Mouse (Mus musculus) liver, embryonic 13.5 days (tissue): Measurements from ENCODE around the gene Sell. TPM values are rescaled to one million over a fixed set of nuclear protein-coding genes. Genes with fewer than 3 reads are reported as not detected.

Experiments used
- ATAC-seq: fragments of 200-750 bp; cut with Nextera tagmentation; 2 replicates; pipeline ENCODE4 v1.8.0; 2017; ENCODE audit warnings: low read depth, mild to moderate bottlenecking, moderate number of reproducible peaks, moderate library complexity
- DNase-seq: peaks from one replicate; pipeline ENCODE4 v3.0.0; 2022
- H3K27ac ChIP-seq: fragments of 300-500 bp; sonication (generic); 2 replicates; pipeline ENCODE4 v1.5.1; 2015; ENCODE audit warnings: moderate library complexity, mild to moderate bottlenecking, inconsistent platforms
- H3K27me3 ChIP-seq: fragments of 300-500 bp; sonication (generic); 2 replicates; pipeline ENCODE4 v1.6.1; 2015; ENCODE audit warnings: mild to moderate bottlenecking, inconsistent platforms
- H3K36me3 ChIP-seq: fragments of 300-500 bp; sonication (generic); 2 replicates; pipeline ENCODE4 v1.6.1; 2015; ENCODE audit warnings: mild to moderate bottlenecking, inconsistent platforms
- H3K4me1 ChIP-seq: fragments of 300-500 bp; sonication (generic); replicated peaks from 2 replicates; pipeline ENCODE4 v1.6.1; 2015; ENCODE audit warnings: inconsistent platforms
- H3K4me2 ChIP-seq: fragments of 300-500 bp; sonication (generic); 2 replicates; pipeline ENCODE4 v1.6.1; 2015; ENCODE audit warnings: inconsistent platforms, mild to moderate bottlenecking, moderate library complexity
- H3K4me3 ChIP-seq: fragments of 300-500 bp; sonication (generic); replicated peaks from 2 replicates; pipeline ENCODE4 v1.5.1; 2015; ENCODE audit warnings: mild to moderate bottlenecking, inconsistent platforms
- H3K9ac ChIP-seq: fragments of 300-500 bp; sonication (generic); 2 replicates; pipeline ENCODE4 v1.6.1; 2015; ENCODE audit warnings: mild to moderate bottlenecking, inconsistent platforms
- H3K9me3 ChIP-seq: fragments of 300-500 bp; sonication (generic); replicated peaks from 2 replicates; pipeline ENCODE4 v1.6.1; 2016; ENCODE audit warnings: inconsistent platforms
- WGBS: fragments of 180-500 bp; shearing (Covaris S2); methylation state at CpG from one replicate; pipeline ENCODE4 v1.1.7; 2015; ENCODE audit not compliant: insufficient replicate concordance; 5-methylcytosine and 5-hydroxymethylcytosine counted together
- polyA plus RNA-seq: library from polyadenylated mRNA; unstranded; fragments of >200 nt; fragmentation: Nextera tagmentation; extraction: Ambion mirVana; gene quantifications from 2 replicates; pipeline ENCODE4 v1.2.1, GENCODE M21; 2015

Sell gene
- polyA plus RNA-seq, 1 experiment from 2014 or later, result 4.0 TPM

- Histone ChIP-seq H3K36me3 (no peaks in the 10 kb centered on the region), H3K4me2 (no peak overlapping the region), H3K9ac (no peak overlapping the region), H3K9me3 (no peaks in the 10 kb centered on the region), H3K27me3 (no peaks in the 10 kb centered on the region), H3K27ac (no peak overlapping the region), H3K4me1 (0 out of 2 replicates have a peak, but pooled peaks cover 3% of the 10 kb centered on the region), H3K4me3 (no peak overlapping the region)
- WGBS, result 28% methylated on average over 2 of the region's 2 CpGs
- no peak for ATAC-seq
- no peak for DNase-seq
Observed at GRCm38 (mm10) chr1:164054800-164055199, 7.0 kb upstream of the Sell start.

DNA sequence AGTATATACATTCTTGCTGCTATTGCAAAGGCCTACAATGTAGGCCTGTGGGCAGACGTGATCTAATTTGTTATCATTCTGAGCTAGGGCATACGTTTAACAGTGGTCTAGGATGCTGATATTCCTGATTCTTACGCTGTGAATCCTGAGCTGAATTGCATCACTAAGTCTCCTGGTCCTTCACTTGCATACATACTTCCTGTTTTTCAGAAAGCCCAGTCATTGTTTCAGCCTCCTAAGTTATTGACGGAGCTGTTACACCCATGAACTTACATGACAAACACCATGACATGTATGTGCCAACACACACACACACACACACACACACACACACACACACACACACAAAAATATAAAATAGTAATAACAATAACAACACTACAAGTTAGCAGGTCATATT lies 1.7 kb upstream of the Sell start:
- no peaks in the 10 kb centered on the region for H3K36me3 ChIP-seq
- H3K9me3 ChIP-seq, result no peaks in the 10 kb centered on the region
- no peak for ATAC-seq
- no peaks in the 10 kb centered on the region for H3K27me3 ChIP-seq
- no peak overlapping the region for H3K4me2 ChIP-seq
- H3K27ac ChIP-seq, result no peak overlapping the region
- H3K4me1 ChIP-seq, result 0 out of 2 replicates have a peak, but pooled peaks cover 3% of the 10 kb centered on the region
- DNase-seq, result no peak
- no peak overlapping the region for H3K9ac ChIP-seq
- no peak overlapping the region for H3K4me3 ChIP-seq
- WGBS, result 48% methylated on average over 4 of the region's 4 CpGs

DNA sequence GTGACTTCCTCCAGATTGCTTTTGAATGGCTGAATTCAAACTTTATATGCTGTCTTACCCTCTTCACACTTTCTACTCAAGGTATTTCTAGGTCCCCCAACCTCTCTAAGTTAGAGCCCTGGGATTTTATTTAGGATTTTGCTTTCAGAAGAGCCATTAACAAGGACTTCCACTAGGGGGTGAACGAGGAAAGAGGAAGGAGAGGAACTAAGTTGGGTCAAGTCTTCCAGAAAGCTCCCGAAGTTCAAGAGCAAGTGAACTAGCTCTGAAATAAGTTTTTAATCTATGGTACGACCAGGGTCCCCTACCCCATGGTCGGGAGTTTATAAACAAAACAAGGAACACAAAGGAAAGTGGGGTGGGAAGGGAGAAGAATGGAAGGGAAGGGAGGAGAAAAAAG lies 504 bp upstream of the Sell start:
- H3K4me2 ChIP-seq, result no peak overlapping the region
- no peak overlapping the region for H3K9ac ChIP-seq
- H3K27me3 ChIP-seq, result no peaks in the 10 kb centered on the region
- H3K4me1 ChIP-seq, result 0 out of 2 replicates have a peak, but pooled peaks cover 2% of the 10 kb centered on the region
- DNase-seq, result no peak
- H3K4me3 ChIP-seq, result no peak overlapping the region
- no peak overlapping the region for H3K27ac ChIP-seq
- no peaks in the 10 kb centered on the region for H3K9me3 ChIP-seq
- WGBS, result 11% methylated on average over 4 of the region's 4 CpGs
- no peak for ATAC-seq
- no peaks in the 10 kb centered on the region for H3K36me3 ChIP-seq

DNA sequence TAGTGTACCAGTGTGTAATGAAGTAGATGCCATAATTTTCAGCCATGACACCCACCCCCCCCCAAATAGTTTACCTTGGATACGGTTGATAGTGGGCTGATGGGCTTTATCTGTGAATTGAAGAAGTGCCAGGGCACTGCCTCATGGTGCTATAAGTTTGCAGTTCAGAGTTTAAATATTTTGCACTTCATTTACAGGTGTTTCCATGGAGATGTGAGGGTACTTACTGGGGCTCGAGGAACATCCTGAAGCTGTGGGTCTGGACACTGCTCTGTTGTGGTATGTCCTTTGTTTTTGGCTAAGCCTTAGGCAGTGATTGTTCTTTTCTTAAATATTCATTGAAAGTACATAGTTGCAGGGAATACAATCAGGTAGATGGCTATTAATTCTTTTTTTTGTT lies 1.1 kb downstream of the Sell start:
- 33% methylated on average over 2 of the region's 2 CpGs for WGBS
- Histone ChIP-seq H3K36me3 (no peaks in the 10 kb centered on the region), H3K9me3 (no peaks in the 10 kb centered on the region), H3K27me3 (no peaks in the 10 kb centered on the region), H3K27ac (no peak overlapping the region), H3K4me1 (no peaks in the 10 kb centered on the region), H3K4me3 (no peak overlapping the region), H3K9ac (no peak overlapping the region), H3K4me2 (no peak overlapping the region)
- no peak for DNase-seq
- ATAC-seq, result no peak

- Histone ChIP-seq H3K4me3 (no peak overlapping the region), H3K9me3 (no peaks in the 10 kb centered on the region), H3K27ac (no peak overlapping the region), H3K27me3 (no peaks in the 10 kb centered on the region), H3K36me3 (no peaks in the 10 kb centered on the region), H3K9ac (no peak overlapping the region), H3K4me2 (no peak overlapping the region), H3K4me1 (no peaks in the 10 kb centered on the region)
- 33% methylated on average over 3 of the region's 3 CpGs for WGBS
- no peak for DNase-seq
- ATAC-seq, result no peak
Observed at GRCm38 (mm10) chr1:164063745-164064144, 2.0 kb downstream of the Sell start.

GRCm38 (mm10) chr1:164069261-164069660 lies 7.5 kb downstream of the Sell start:
- Histone ChIP-seq H3K4me3 (no peak overlapping the region), H3K27me3 (no peaks in the 10 kb centered on the region), H3K36me3 (no peaks in the 10 kb centered on the region), H3K27ac (no peak overlapping the region), H3K4me2 (no peak overlapping the region), H3K9ac (no peak overlapping the region), H3K9me3 (no peaks in the 10 kb centered on the region), H3K4me1 (0 out of 2 replicates have a peak, but pooled peaks cover 2% of the 10 kb centered on the region)
- ATAC-seq, result no peak
- DNase-seq, result no peak

GRCm38 (mm10) chr1:164070461-164070860 lies 8.7 kb downstream of the Sell start:
- WGBS, result 57% methylated on average over 4 of the region's 4 CpGs
- Histone ChIP-seq H3K27me3 (no peaks in the 10 kb centered on the region), H3K4me1 (0 out of 2 replicates have a peak, but pooled peaks cover 2% of the 10 kb centered on the region), H3K4me2 (no peak overlapping the region), H3K9ac (no peak overlapping the region), H3K27ac (no peak overlapping the region), H3K9me3 (no peaks in the 10 kb centered on the region), H3K36me3 (no peaks in the 10 kb centered on the region), H3K4me3 (no peak overlapping the region)
- no peak for ATAC-seq
- DNase-seq, result no peak

DNA sequence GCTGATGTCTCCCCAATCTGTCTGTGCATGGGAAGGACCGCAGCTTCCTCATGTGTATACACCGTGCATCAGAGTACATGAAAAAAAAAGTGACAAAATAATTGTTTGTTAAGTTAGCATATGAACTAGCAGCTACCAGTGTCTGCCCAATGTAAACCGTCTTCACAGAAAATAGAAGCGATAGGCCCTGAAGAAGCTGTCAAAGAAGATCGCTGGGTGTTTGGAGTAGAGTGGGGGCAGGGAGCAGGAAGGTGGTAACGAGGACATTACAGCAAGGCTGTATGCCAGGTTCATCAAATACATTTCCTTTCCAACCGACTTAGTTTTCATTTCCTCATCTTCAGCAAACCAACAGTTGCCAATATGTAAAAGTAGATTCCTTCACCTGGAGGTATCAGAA lies 9.3 kb downstream of the Sell start:
- Histone ChIP-seq H3K4me2 (no peak overlapping the region), H3K36me3 (no peaks in the 10 kb centered on the region), H3K4me3 (no peak overlapping the region), H3K4me1 (0 out of 2 replicates have a peak, but pooled peaks cover 2% of the 10 kb centered on the region), H3K27ac (no peak overlapping the region), H3K9me3 (no peaks in the 10 kb centered on the region), H3K27me3 (no peaks in the 10 kb centered on the region), H3K9ac (no peak overlapping the region)
- ATAC-seq (no peak), DNase-seq (no peak)
- WGBS, result 39% methylated on average over 7 of the region's 7 CpGs

- ATAC-seq, result no peak
Observed at GRCm38 (mm10) chr1:164072001-164072400, 10.2 kb downstream of the Sell start.

GRCm38 (mm10) chr1:164073091-164073490 lies 11.3 kb downstream of the Sell start:
- no peaks in the 10 kb centered on the region for H3K27me3 ChIP-seq
- no peak overlapping the region for H3K27ac ChIP-seq
- H3K36me3 ChIP-seq, result no peaks in the 10 kb centered on the region
- no peak overlapping the region for H3K4me2 ChIP-seq
- 0 out of 2 replicates have a peak, but pooled peaks cover 2% of the 10 kb centered on the region for H3K4me1 ChIP-seq
- H3K4me3 ChIP-seq, result no peak overlapping the region
- no peaks in the 10 kb centered on the region for H3K9me3 ChIP-seq
- no peak overlapping the region for H3K9ac ChIP-seq
- ATAC-seq (no peak), DNase-seq (no peak)
- 53% methylated on average over 9 of the region's 9 CpGs for WGBS

More at GRCm38 (mm10) chr1:164072001-164072400, 10.2 kb downstream of the Sell start:
- 0 out of 2 replicates have a peak, but pooled peaks cover 2% of the 10 kb centered on the region for H3K4me1 ChIP-seq
- no peak overlapping the region for H3K9ac ChIP-seq
- H3K27me3 ChIP-seq, result no peaks in the 10 kb centered on the region
- H3K4me2 ChIP-seq, result no peak overlapping the region
- no peak overlapping the region for H3K4me3 ChIP-seq
- no peaks in the 10 kb centered on the region for H3K36me3 ChIP-seq
- DNase-seq, result no peak
- 78% methylated on average over 4 of the region's 4 CpGs for WGBS
- no peak overlapping the region for H3K27ac ChIP-seq
- H3K9me3 ChIP-seq, result no peaks in the 10 kb centered on the region

DNA sequence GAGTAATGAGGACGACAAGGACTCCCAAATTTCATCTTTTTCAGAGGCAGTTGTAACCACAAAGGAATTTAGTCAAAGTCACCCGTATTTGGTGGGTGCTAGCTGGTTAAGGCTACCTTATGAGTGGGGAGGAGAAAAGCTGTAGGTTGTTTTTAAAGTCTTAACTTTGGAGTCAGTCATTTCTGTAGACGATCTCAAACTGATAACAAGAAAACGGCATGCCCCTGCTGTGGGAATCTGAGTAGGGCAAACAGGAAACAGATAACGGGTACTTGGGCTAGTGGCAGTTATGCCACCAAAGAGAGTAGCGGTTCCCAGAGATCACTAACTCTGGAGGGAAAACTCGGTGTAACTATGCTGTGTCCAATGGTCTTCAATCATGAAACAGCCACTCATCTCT lies 12.0 kb downstream of the Sell start:
- 0 out of 2 replicates have a peak, but pooled peaks have one; percentile 31 for ATAC-seq
- Histone ChIP-seq H3K9me3 (no peaks in the 10 kb centered on the region), H3K4me1 (0 out of 2 replicates have a peak, but pooled peaks cover 2% of the 10 kb centered on the region), H3K36me3 (no peaks in the 10 kb centered on the region), H3K27me3 (no peaks in the 10 kb centered on the region), H3K4me3 (no peak overlapping the region), H3K9ac (no peak overlapping the region), H3K4me2 (no peak overlapping the region), H3K27ac (no peak overlapping the region)
- no peak for DNase-seq
- 11% methylated on average over 7 of the region's 7 CpGs for WGBS

DNA sequence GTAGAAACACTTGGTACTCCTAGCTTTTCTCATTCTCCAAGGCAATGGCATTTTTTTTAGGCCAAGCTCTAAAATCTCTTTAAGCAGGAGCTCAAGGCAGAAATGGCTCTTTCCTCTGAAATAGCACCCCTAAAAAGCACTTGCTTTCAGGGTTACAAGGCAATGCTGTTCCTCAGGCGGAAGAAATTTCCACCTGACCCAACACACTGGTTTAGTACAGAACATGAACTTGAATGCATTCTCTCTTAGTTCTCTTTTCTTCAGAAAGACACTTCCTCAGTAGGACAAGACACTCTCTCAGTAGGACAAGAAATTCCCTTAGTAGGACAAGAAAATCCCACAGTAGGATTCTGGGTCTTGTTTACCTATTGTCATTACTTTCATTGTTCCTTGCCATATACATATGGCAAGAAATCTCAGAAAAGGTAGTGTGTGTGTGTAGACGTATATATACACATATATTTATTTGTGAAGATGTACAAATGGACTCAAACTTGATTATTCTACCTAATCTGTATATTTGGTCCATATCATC lies 12.9 kb downstream of the Sell start:
- Histone ChIP-seq H3K27ac (no peak overlapping the region), H3K4me1 (0 out of 2 replicates have a peak, but pooled peaks cover 2% of the 10 kb centered on the region), H3K9ac (no peak overlapping the region), H3K9me3 (no peaks in the 10 kb centered on the region), H3K36me3 (no peaks in the 10 kb centered on the region), H3K27me3 (no peaks in the 10 kb centered on the region), H3K4me3 (no peak overlapping the region), H3K4me2 (no peak overlapping the region)
- 61% methylated on average over 2 of the region's 2 CpGs for WGBS
- DNase-seq, result no peak
- ATAC-seq, result no peak
